Comparison of ENCODE assay signal across 12 mouse cellular contexts in genomic region chr11:69895291-69895690, GRCm38 (mm10). TPM values are rescaled to one million over a fixed set of nuclear protein-coding genes. Genes with fewer than 3 reads are reported as not detected.
DNase-seq lines count a peak whose midpoint lies in the region; ATAC-seq and TF ChIP-seq lines count a peak whose summit lies in the region.
"Had no signal": no experiment of that assay in that cellular context is flagged by ENCODE, and none has a peak within 500 bp of the region (broad histone marks: within the 10 kb centered on the region; RNA-seq: fewer than 3 reads in every experiment).

Acap1 (minus strand) TSS chr11:69895539.

- H3K9me3 ChIP-seq in heart, embryonic 11.5 days (replicated peaks; ENCODE audit: control insufficient read depth, low read length): no peaks in the 10 kb centered on the region
- no peaks in the 10 kb centered on the region for H3K9me3 ChIP-seq in ES-Bruce4 (replicated peaks; ENCODE audit: control insufficient read depth, insufficient read depth, low read length, poor library complexity, severe bottlenecking)
- H3K9me3 ChIP-seq in liver, embryonic 11.5 days (ENCODE audit: control insufficient read depth, low read length): no peaks in the 10 kb centered on the region

- H3K4me2 ChIP-seq in heart, embryonic 11.5 days: no peak within 1 kb of the TSS
- H3K4me2 ChIP-seq in liver, embryonic 11.5 days: peak within 1 kb of the TSS; percentile 45

- no peaks in the 10 kb centered on the region for H3K79me2 ChIP-seq in heart, adult 2 months (replicated peaks; ENCODE audit: control insufficient read depth, insufficient read depth, low read length)

- H3K36me3 ChIP-seq in heart, embryonic 11.5 days (ENCODE audit: control insufficient read depth, insufficient read depth, low read length): no peaks in the 10 kb centered on the region
- no peaks in the 10 kb centered on the region for H3K36me3 ChIP-seq in heart, adult 2 months (ENCODE audit: control insufficient read depth, insufficient read depth, low read length)
- H3K36me3 ChIP-seq in ES-Bruce4 (ENCODE audit: control insufficient read depth, insufficient read depth, low read length, poor library complexity, severe bottlenecking): no peaks in the 10 kb centered on the region
- no peaks in the 10 kb centered on the region for H3K36me3 ChIP-seq in liver, embryonic 11.5 days (ENCODE audit: control insufficient read depth, insufficient read depth, low read length)

- DNase-seq in heart, adult 2 months: no peak
- DNase-seq in liver, embryonic 11.5 days (ENCODE audit: low spot score): no peak
- peak; percentile 70 to 74 for DNase-seq in spleen, postnatal 36 days (ENCODE audit: low spot score in 2 of 2)
- DNase-seq in cerebellum, adult 9-11 months: no peak
- no peak for DNase-seq in left cerebral cortex, postnatal 36 days (ENCODE audit: low spot score in 2 of 2)
- DNase-seq in right cerebral cortex, adult 2 months (ENCODE audit: low spot score in 2 of 2): no peak
- DNase-seq: adrenal gland, adult 8-10 months; cerebellum, adult 8-10 months; lung, postnatal 10 days had no signal

- no peak for ATAC-seq in heart, embryonic 11.5 days (replicated peaks; ENCODE audit: insufficient number of reproducible peaks, low FRiP score, low TSS enrichment)
- ATAC-seq in liver, embryonic 11.5 days (replicated peaks; ENCODE audit: low FRiP score): peak; percentile 75

- H3K27me3 ChIP-seq in heart, embryonic 11.5 days (ENCODE audit: control insufficient read depth, insufficient read depth, low read length): no peaks in the 10 kb centered on the region
- no peaks in the 10 kb centered on the region for H3K27me3 ChIP-seq in heart, adult 2 months (ENCODE audit: control insufficient read depth, insufficient read depth, low read length)
- no peaks in the 10 kb centered on the region for H3K27me3 ChIP-seq in ES-Bruce4 (ENCODE audit: control insufficient read depth, insufficient read depth, low read length, poor library complexity, severe bottlenecking)
- no peaks in the 10 kb centered on the region for H3K27me3 ChIP-seq in liver, embryonic 11.5 days (replicated peaks; ENCODE audit: control insufficient read depth, insufficient read depth, low read length)

- H3K9ac ChIP-seq in heart, embryonic 11.5 days (ENCODE audit: low read depth, low read length): no peak within 1 kb of the TSS
- H3K9ac ChIP-seq in heart, adult 2 months (ENCODE audit: low read depth, low read length): no peak within 1 kb of the TSS
- H3K9ac ChIP-seq in ES-Bruce4 (ENCODE audit: low read depth, poor library complexity, severe bottlenecking): peak within 1 kb of the TSS; percentile 52
- no peak within 1 kb of the TSS for H3K9ac ChIP-seq in liver, embryonic 11.5 days (ENCODE audit: low read depth, low read length)

- TF ChIP-seq POLR2A in heart, adult 2 months (IDR thresholded peaks at IDR 0.05; ENCODE audit: insufficient read depth, low read depth, low read length): no peak
- TF ChIP-seq POLR2A in ES-Bruce4 (IDR thresholded peaks at IDR 0.05; ENCODE audit: insufficient read depth, low read length): no peak

- H3K4me1 ChIP-seq in heart, embryonic 11.5 days (ENCODE audit: control insufficient read depth, insufficient read depth, low read length): peaks cover 31% of the 10 kb centered on the region
- H3K4me1 ChIP-seq in heart, adult 2 months (ENCODE audit: control insufficient read depth, insufficient read depth, low read length): peaks cover under 1% of the 10 kb centered on the region; the same call in 1 of the 2 replicates
- H3K4me1 ChIP-seq in ES-Bruce4 (ENCODE audit: control insufficient read depth, insufficient read depth, low read length): peaks cover 3% of the 10 kb centered on the region
- H3K4me1 ChIP-seq in liver, embryonic 11.5 days (replicated peaks; ENCODE audit: control insufficient read depth, insufficient read depth, low read length): peaks cover 25% of the 10 kb centered on the region

- H3K4me3 ChIP-seq in heart, embryonic 11.5 days (ENCODE audit: low read depth, low read length): no peak within 1 kb of the TSS
- no peak within 1 kb of the TSS for H3K4me3 ChIP-seq in heart, adult 2 months
- H3K4me3 ChIP-seq in ES-Bruce4 (ENCODE audit: low read depth, low read length): no peak within 1 kb of the TSS
- H3K4me3 ChIP-seq in liver, embryonic 11.5 days (ENCODE audit: low read depth, low read length): peak within 1 kb of the TSS; percentile 27

- no peak for TF ChIP-seq CTCF in heart, adult 2 months (IDR thresholded peaks at IDR 0.05)
- TF ChIP-seq CTCF in ES-Bruce4 (IDR thresholded peaks at IDR 0.05; ENCODE audit: low read depth, low read length): no peak

- intact Hi-C loops in heart, adult 2 months (cut with DNase I): no loop called here
- intact Hi-C loops in left cerebral cortex, postnatal 36 days (cut with DNase I): no loop called here

- 0 out of 2 replicates have a peak within 1 kb of the TSS, but pooled peaks have one; percentile 2 for H3K27ac ChIP-seq in heart, embryonic 11.5 days (ENCODE audit: low read depth, low read length)
- no peak within 1 kb of the TSS for H3K27ac ChIP-seq in heart, adult 2 months
- no peak within 1 kb of the TSS for H3K27ac ChIP-seq in ES-Bruce4 (ENCODE audit: insufficient read depth, low read length)
- 0 out of 2 replicates have a peak within 1 kb of the TSS, but pooled peaks have one; percentile 13 for H3K27ac ChIP-seq in liver, embryonic 11.5 days (ENCODE audit: low read depth, low read length)

- TF ChIP-seq EP300 in heart, adult 2 months (IDR thresholded peaks at IDR 0.05; ENCODE audit: insufficient read depth, low read depth, low read length): no peak
- no peak for TF ChIP-seq EP300 in ES-Bruce4 (IDR thresholded peaks at IDR 0.05; ENCODE audit: insufficient read depth, low read depth, low read length)

- 68% methylated on average over 4 of the region's 4 CpGs for WGBS in heart, embryonic 11.5 days (ENCODE audit: insufficient replicate concordance)
- 64% methylated on average over 4 of the region's 4 CpGs for WGBS in heart, adult 2 months
- 46% methylated on average over 4 of the region's 4 CpGs for WGBS in liver, embryonic 11.5 days

RNA-seq across cellular contexts. Expression of gene Acap1, which starts in this region (rescaled TPM):
- polyA plus RNA-seq in heart, embryonic 11.5 days (2014; fragmentation: Nextera tagmentation; extraction: Ambion mirVana): 7.2 and 8.1 TPM in 2 replicates
- 1 to 10 TPM in 1 of 2 experiments, under 1 TPM in 1; 0.65 to 1.1 TPM for total RNA-seq in heart, adult 2 months (2021)
- 1.7 and 3.3 TPM in 2 replicates for polyA plus RNA-seq in heart, adult 2 months (2012; rRNA removed)
- 1.5 and 2.3 TPM in 2 replicates for polyA plus RNA-seq in ES-Bruce4 (2011; ENCODE audit: insufficient read depth, insufficient read length, low read depth, missing spikeins)
- polyA plus RNA-seq in liver, embryonic 11.5 days (2014; fragmentation: Nextera tagmentation; extraction: Ambion mirVana): 8.6 and 8.7 TPM in 2 replicates
- total RNA-seq in left cerebral cortex, postnatal 36 days (2021): under 1 TPM in 1 of 2 experiments, not detected in 1; 0.27 TPM
- total RNA-seq: layer of hippocampus, adult 18-20 months had no signal

Comparison
In these comparisons a context has a peak if more than half of its experiments do, and no peak if none do; other contexts are left out.
1. H3K27ac ChIP-seq: peak in heart, embryonic 11.5 days (single experiment) and liver, embryonic 11.5 days (single experiment); none in heart, adult 2 months (single experiment) and ES-Bruce4 (single experiment).
2. DNase-seq: peak in spleen, postnatal 36 days (2 of 2); none in heart, adult 2 months (0 of 2), liver, embryonic 11.5 days (single experiment), cerebellum, adult 9-11 months (single experiment), left cerebral cortex, postnatal 36 days (0 of 2) and right cerebral cortex, adult 2 months (0 of 2).